Mouse (Mus musculus): Measurements from ENCODE around the gene Actn1. TPM values are rescaled to one million over a fixed set of nuclear protein-coding genes. Genes with fewer than 3 reads are reported as not detected.
A peak's percentile ranks its signal among the peaks of the same experiment; 100 is the strongest.

Gene Actn1
- polyA plus RNA-seq, 2 experiments, result 35.8 to 95.9 TPM

DNA sequence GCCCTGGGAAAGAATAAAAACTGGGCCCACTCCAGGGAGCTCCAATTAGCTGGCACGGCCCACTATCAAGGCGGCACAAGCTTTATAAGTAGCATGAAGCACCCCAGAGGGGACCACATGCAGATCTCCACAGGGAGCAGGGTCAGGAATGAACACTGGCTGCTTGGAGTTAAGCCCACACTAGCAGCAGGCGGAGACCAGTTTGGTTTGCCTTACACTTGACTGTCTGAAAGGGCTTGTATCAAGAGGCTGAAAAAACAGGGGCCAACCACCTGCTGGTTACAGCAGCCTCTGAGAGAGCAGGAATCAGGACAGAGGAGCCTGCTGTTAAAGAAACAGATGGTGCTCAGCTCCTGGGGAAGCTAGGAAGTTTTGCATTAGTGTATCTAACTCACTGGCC is 32.3 kb downstream of the Actn1 start:
- Histone ChIP-seq H3K4me1 (ENCODE audit: control insufficient read depth, insufficient read depth, low read length) (peaks cover 79% of the 10 kb centered on the region), H3K9ac (ENCODE audit: low read depth, low read length, severe bottlenecking) (no peak overlapping the region), H3K4me2 (replicated peaks; ENCODE audit: low read depth, low read length, severe bottlenecking) (no peak overlapping the region), H3K27me3 (ENCODE audit: control insufficient read depth, insufficient read depth, low read length) (no peaks in the 10 kb centered on the region), H3K4me3 (replicated peaks; ENCODE audit: low read length) (no peak overlapping the region), H3K9me3 (ENCODE audit: control insufficient read depth, low read length) (no peaks in the 10 kb centered on the region), H3K27ac (replicated peaks; ENCODE audit: low read depth, low read length) (peak overlapping the region; percentile 40; the same call in 1 of the 2 replicates), H3K36me3 (ENCODE audit: control insufficient read depth, insufficient read depth, low read length) (no peaks in the 10 kb centered on the region)
- WGBS, result 14% methylated on average over 3 of the region's 3 CpGs
- no peak for TF ChIP-seq POLR2A (IDR thresholded peaks at IDR 0.05; ENCODE audit: borderline replicate concordance, extremely low read depth, insufficient read depth, insufficient read length)
- ATAC-seq (ENCODE audit: low FRiP score, low read depth) (peak; percentile 58), DNase-seq (ENCODE audit: low spot score) (peak; percentile 81)

DNA sequence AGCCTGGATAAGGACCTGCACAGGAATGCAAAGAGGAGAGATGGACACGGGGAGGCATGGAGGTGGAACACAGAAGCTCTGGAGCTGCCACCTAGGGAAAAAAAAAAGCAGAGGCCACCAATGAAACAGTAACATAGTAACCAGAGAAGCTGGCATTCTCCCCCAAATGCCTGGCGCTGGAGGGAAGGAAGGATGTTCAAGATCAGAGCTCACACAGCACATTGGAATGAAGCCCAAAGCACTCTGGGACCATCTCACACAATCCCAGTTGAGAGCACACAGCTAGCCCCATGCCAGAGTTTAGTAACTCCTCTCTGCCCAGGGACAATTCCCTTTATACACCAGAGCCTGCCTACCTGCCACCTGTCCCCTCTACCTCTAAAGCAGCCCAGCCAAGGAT is 34.1 kb downstream of the Actn1 start:
- Histone ChIP-seq H3K4me3 (replicated peaks; ENCODE audit: low read length) (no peak overlapping the region), H3K4me1 (ENCODE audit: control insufficient read depth, insufficient read depth, low read length) (peaks cover 67% of the 10 kb centered on the region), H3K4me2 (replicated peaks; ENCODE audit: low read depth, low read length, severe bottlenecking) (no peak overlapping the region), H3K9me3 (ENCODE audit: control insufficient read depth, low read length) (no peaks in the 10 kb centered on the region), H3K27me3 (ENCODE audit: control insufficient read depth, insufficient read depth, low read length) (no peaks in the 10 kb centered on the region), H3K27ac (replicated peaks; ENCODE audit: low read depth, low read length) (no peak overlapping the region), H3K36me3 (ENCODE audit: control insufficient read depth, insufficient read depth, low read length) (no peaks in the 10 kb centered on the region), H3K9ac (ENCODE audit: low read depth, low read length, severe bottlenecking) (no peak overlapping the region)
- 64% methylated on average over 2 of the region's 2 CpGs for WGBS
- TF ChIP-seq POLR2A (IDR thresholded peaks at IDR 0.05; ENCODE audit: borderline replicate concordance, extremely low read depth, insufficient read depth, insufficient read length), result no peak
- DNase-seq (ENCODE audit: low spot score) (no peak), ATAC-seq (ENCODE audit: low FRiP score, low read depth) (no peak)

DNA sequence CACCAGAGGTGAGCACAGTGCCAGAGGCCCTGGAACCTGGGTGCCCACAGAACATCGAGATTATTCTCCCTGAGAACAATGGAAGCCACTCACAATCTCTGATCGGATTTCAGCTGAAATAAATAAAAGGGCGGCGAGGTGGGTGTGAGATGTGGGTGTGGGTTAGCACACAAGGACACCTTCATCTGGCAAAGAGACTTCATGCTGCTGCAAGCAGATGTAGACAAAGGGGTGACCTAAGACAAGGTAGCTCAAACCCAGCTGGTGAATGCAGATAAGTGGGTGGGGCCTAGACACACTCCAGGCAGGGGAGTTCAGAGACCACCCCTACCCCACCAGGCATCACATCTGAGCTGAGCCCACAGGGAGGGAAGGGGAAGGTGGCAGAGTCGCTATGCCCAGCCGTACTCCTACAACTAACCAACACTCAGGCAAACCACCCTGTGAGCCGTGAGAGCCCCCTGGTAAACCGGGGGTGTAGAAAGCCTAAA is 35.9 kb downstream of the Actn1 start:
- Histone ChIP-seq H3K4me3 (replicated peaks; ENCODE audit: low read length) (no peak overlapping the region), H3K4me1 (ENCODE audit: control insufficient read depth, insufficient read depth, low read length) (peaks cover 56% of the 10 kb centered on the region), H3K9me3 (ENCODE audit: control insufficient read depth, low read length) (no peaks in the 10 kb centered on the region), H3K27ac (replicated peaks; ENCODE audit: low read depth, low read length) (no peak overlapping the region), H3K27me3 (ENCODE audit: control insufficient read depth, insufficient read depth, low read length) (no peaks in the 10 kb centered on the region), H3K36me3 (ENCODE audit: control insufficient read depth, insufficient read depth, low read length) (no peaks in the 10 kb centered on the region), H3K4me2 (replicated peaks; ENCODE audit: low read depth, low read length, severe bottlenecking) (no peak overlapping the region), H3K9ac (ENCODE audit: low read depth, low read length, severe bottlenecking) (no peak overlapping the region)
- DNase-seq (ENCODE audit: low spot score) (no peak), ATAC-seq (ENCODE audit: low FRiP score, low read depth) (no peak)
- TF ChIP-seq POLR2A (IDR thresholded peaks at IDR 0.05; ENCODE audit: borderline replicate concordance, extremely low read depth, insufficient read depth, insufficient read length), result no peak
- WGBS, result 59% methylated on average over 8 of the region's 8 CpGs

DNA sequence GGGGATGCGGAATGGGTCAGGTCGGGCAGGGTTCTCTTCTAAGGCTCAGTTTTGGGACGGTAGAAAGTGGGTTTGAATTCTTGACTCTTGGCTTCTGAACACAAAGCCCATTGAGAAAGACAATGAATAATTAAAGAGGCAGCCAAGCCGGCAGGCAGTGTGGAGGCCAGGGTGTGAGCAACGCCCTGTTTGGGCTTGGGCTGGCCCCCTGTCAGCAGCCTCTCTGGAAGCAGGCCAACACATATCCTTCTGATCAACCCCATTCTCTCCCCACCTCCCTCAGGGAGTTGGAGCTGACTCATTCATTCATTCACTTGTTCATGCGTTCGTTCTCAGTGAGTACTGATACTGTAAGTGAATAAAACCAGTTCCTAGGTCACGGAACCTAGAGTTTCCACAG is 36.7 kb downstream of the Actn1 start:
- 33% methylated on average over 8 of the region's 8 CpGs for WGBS
- Histone ChIP-seq H3K4me3 (replicated peaks; ENCODE audit: low read length) (no peak overlapping the region), H3K27ac (replicated peaks; ENCODE audit: low read depth, low read length) (no peak overlapping the region), H3K4me1 (ENCODE audit: control insufficient read depth, insufficient read depth, low read length) (peaks cover 52% of the 10 kb centered on the region), H3K9me3 (ENCODE audit: control insufficient read depth, low read length) (no peaks in the 10 kb centered on the region), H3K27me3 (ENCODE audit: control insufficient read depth, insufficient read depth, low read length) (no peaks in the 10 kb centered on the region), H3K4me2 (replicated peaks; ENCODE audit: low read depth, low read length, severe bottlenecking) (no peak overlapping the region), H3K9ac (ENCODE audit: low read depth, low read length, severe bottlenecking) (no peak overlapping the region), H3K36me3 (ENCODE audit: control insufficient read depth, insufficient read depth, low read length) (no peaks in the 10 kb centered on the region)
- no peak for ATAC-seq (ENCODE audit: low FRiP score, low read depth)
- TF ChIP-seq POLR2A (IDR thresholded peaks at IDR 0.05; ENCODE audit: borderline replicate concordance, extremely low read depth, insufficient read depth, insufficient read length), result no peak
- DNase-seq (ENCODE audit: low spot score), result no peak

DNA sequence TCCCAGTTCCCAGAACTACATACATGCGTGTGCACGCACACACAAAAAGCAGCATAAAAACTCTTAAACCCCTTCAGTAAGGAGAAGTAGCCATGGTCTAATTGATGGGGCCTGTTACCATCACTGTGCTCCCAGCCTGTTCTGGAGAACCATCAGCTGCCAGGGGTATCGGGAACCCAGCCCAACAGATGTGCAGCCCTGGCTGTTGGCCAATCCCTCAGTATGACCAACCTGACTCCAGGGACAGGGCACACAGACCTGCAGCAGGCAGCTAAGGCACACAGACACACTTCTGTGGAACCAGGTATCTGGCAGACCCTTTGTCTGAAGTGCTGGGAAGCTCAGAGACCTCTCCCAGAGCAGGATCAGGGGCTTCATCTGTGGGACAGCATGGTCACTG is 37.7 kb downstream of the Actn1 start:
- Histone ChIP-seq H3K4me2 (replicated peaks; ENCODE audit: low read depth, low read length, severe bottlenecking) (no peak overlapping the region), H3K27me3 (ENCODE audit: control insufficient read depth, insufficient read depth, low read length) (no peaks in the 10 kb centered on the region), H3K4me1 (ENCODE audit: control insufficient read depth, insufficient read depth, low read length) (peaks cover 50% of the 10 kb centered on the region), H3K9ac (ENCODE audit: low read depth, low read length, severe bottlenecking) (no peak overlapping the region), H3K4me3 (replicated peaks; ENCODE audit: low read length) (no peak overlapping the region), H3K27ac (replicated peaks; ENCODE audit: low read depth, low read length) (no peak overlapping the region), H3K36me3 (ENCODE audit: control insufficient read depth, insufficient read depth, low read length) (no peaks in the 10 kb centered on the region), H3K9me3 (ENCODE audit: control insufficient read depth, low read length) (no peaks in the 10 kb centered on the region)
- WGBS, result 65% methylated on average over 3 of the region's 3 CpGs
- no peak for TF ChIP-seq POLR2A (IDR thresholded peaks at IDR 0.05; ENCODE audit: borderline replicate concordance, extremely low read depth, insufficient read depth, insufficient read length)
- ATAC-seq (ENCODE audit: low FRiP score, low read depth) (no peak), DNase-seq (ENCODE audit: low spot score) (no peak)

Measured in limb, embryonic 14.5 days (tissue).